Mouse (Mus musculus): ENCODE data around the gene Itpr1.

The Itpr1 gene

GRCm38 (mm10) chr6:108214294-108214925 lies 1.5 kb downstream of the Itpr1 start:
- DNase-seq (ENCODE audit: low spot score): peak; percentile 22

GRCm38 (mm10) chr6:108216091-108216490 lies 3.2 kb downstream of the Itpr1 start:
- DNase-seq (ENCODE audit: low spot score): no peak

- DNase-seq (ENCODE audit: low spot score): no peak
These were observed 3.9 kb downstream of the Itpr1 start for GRCm38 (mm10) chr6:108216832-108217231.

- DNase-seq (ENCODE audit: low spot score): no peak
These were observed 5.1 kb downstream of the Itpr1 start for GRCm38 (mm10) chr6:108217987-108218386.

- no peak for DNase-seq (ENCODE audit: low spot score)
These were observed 9.5 kb downstream of the Itpr1 start for GRCm38 (mm10) chr6:108222435-108222834.

- no peak for DNase-seq (ENCODE audit: low spot score)
These were observed 10.0 kb downstream of the Itpr1 start for GRCm38 (mm10) chr6:108222875-108223274.

GRCm38 (mm10) chr6:108224361-108224760 lies 11.5 kb downstream of the Itpr1 start:
- DNase-seq (ENCODE audit: low spot score): no peak

GRCm38 (mm10) chr6:108225027-108225426 lies 12.1 kb downstream of the Itpr1 start:
- DNase-seq (ENCODE audit: low spot score): no peak

- DNase-seq (ENCODE audit: low spot score): no peak
These were observed 13.3 kb downstream of the Itpr1 start for GRCm38 (mm10) chr6:108226230-108226629.

- DNase-seq (ENCODE audit: low spot score): no peak
These were observed 14.6 kb downstream of the Itpr1 start for GRCm38 (mm10) chr6:108227461-108227860.

GRCm38 (mm10) chr6:108228048-108228447 lies 15.2 kb downstream of the Itpr1 start:
- no peak for DNase-seq (ENCODE audit: low spot score)

- DNase-seq (ENCODE audit: low spot score): no peak
These were observed 15.7 kb downstream of the Itpr1 start for GRCm38 (mm10) chr6:108228601-108229000.

- no peak for DNase-seq (ENCODE audit: low spot score)
These were observed 17.7 kb downstream of the Itpr1 start for GRCm38 (mm10) chr6:108230608-108231007.

- DNase-seq (ENCODE audit: low spot score): no peak
These were observed 19.2 kb downstream of the Itpr1 start for GRCm38 (mm10) chr6:108231892-108232710.

- DNase-seq (ENCODE audit: low spot score): no peak
These were observed 20.2 kb downstream of the Itpr1 start for GRCm38 (mm10) chr6:108233070-108233469.

GRCm38 (mm10) chr6:108234536-108234935 lies 21.6 kb downstream of the Itpr1 start:
- no peak for DNase-seq (ENCODE audit: low spot score)

GRCm38 (mm10) chr6:108235680-108236123 lies 22.8 kb downstream of the Itpr1 start:
- DNase-seq (ENCODE audit: low spot score): no peak

GRCm38 (mm10) chr6:108236411-108236921 lies 23.6 kb downstream of the Itpr1 start:
- no peak for DNase-seq (ENCODE audit: low spot score)

- DNase-seq (ENCODE audit: low spot score): no peak
These were observed 24.1 kb downstream of the Itpr1 start for GRCm38 (mm10) chr6:108236996-108237395.

- no peak for DNase-seq (ENCODE audit: low spot score)
These were observed 24.7 kb downstream of the Itpr1 start for GRCm38 (mm10) chr6:108237585-108237984.

- DNase-seq (ENCODE audit: low spot score): no peak
These were observed 25.1 kb downstream of the Itpr1 start for GRCm38 (mm10) chr6:108238011-108238410.

- no peak for DNase-seq (ENCODE audit: low spot score)
These were observed 26.2 kb downstream of the Itpr1 start for GRCm38 (mm10) chr6:108239056-108239455.

- DNase-seq (ENCODE audit: low spot score): no peak
These were observed 27.1 kb downstream of the Itpr1 start for GRCm38 (mm10) chr6:108240004-108240403.

Data from T-cell, adult 2 months (primary cell).